Mouse (Mus musculus) cerebellum, adult 9-11 months (tissue): ENCODE measurements around the gene Eepd1.

Experiments
- DNase-seq: peaks from one replicate; pipeline ENCODE4 v3.0.0; 2022

Gene Eepd1

DNA sequence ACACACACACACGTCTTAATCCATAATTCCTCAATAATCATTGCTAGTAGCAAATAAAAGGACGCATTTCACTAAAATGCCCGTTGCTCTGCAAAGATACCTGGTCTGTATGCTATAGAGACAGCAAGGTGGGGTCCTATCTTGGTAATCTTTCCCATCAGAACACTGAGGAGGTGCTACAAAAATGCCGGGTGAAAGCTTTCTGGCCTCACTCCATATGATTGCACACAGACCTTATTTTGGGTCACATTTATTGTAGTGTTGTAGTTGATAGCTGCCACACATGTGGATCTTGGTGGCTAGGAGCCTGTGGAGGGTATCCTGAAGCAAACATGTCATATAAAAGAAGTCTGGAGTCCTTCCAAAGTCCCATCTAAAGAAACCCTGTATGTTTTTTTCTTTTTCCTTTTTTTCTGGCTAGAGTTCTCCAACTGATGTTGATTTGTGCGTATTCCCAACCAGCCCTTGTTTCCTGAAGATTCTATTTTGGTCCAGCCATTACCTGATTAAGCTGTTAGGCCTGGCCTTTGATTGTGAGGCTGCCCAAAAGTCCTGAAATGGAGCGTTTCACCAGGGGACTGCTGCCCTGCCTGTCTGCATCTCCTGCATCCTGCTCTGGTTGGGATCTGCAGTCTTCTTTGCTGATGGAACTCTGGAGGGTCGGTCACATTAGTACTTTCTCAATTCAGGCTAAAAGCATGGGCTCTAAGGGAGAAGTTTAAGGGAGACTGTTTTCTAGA is 8.0 kb downstream of the Eepd1 start:
- no peak for DNase-seq

DNA sequence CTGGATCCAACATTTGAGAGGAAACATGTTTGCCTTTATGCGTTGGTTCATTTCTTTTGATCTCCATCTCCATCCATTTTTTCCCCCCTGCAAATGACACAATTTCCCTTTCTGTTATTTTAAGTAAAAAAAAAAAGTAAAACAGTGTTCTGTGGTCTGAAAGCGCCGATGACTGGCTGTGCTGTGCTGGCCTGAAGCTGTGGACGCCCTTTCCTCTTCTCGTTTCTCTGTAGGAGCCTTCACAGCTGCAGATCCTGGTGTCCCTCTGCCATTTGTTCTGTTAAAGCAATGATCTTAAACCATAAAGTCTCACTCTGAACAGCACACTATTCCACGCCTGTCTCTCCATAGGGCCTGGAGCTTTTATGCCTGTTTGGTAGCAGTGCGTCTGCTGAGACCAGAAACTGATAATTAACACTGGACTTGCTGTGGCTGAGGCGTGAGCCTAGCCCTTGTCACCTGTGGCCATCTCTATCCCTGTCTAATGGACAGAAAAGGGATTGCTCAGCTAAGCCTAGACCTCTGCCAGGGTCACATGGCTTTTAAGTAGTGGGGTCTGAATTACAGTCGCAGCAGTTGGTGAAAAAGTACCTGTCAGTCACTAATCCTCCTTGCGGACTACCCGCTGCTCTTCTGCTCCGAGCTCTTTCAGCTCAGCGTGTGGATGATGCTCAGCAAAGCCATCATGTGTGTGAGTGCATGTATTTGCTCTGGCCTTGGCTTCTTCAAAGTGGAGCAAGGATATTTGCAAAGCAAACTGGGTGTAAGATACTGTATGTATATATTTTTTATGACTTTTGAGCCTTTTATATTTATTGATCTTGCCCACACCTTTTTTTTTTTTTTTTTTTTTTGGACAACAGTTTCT is 9.2 kb downstream of the Eepd1 start:
- DNase-seq: no peak

DNA sequence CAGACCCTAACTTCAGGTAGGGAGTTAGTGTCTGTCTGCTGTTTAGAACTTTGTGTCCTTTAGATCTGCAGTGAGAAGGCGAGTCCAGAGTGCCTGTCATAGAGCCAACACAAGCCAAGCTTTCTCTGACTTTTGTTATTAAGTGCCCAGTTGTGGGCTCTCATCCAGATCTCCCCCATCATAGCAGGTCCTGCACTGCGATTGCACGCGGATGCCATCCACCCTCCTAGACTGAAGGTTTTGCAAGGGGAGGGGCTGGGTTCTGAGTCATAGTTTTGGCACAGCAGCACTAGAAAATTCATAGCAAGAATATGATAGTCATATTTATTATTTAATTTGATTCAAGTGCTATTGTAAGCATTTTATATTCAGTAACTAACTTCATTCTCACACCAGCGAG is 12.6 kb downstream of the Eepd1 start:
- DNase-seq: peak; percentile 13

GRCm38 (mm10) chr9:25495601-25496000 is 14.3 kb downstream of the Eepd1 start:
- peak; percentile 4 for DNase-seq

- no peak for DNase-seq
These were observed 14.8 kb downstream of the Eepd1 start for GRCm38 (mm10) chr9:25496196-25496595.

GRCm38 (mm10) chr9:25496703-25497102 is 15.4 kb downstream of the Eepd1 start:
- peak; percentile 1 for DNase-seq

DNA sequence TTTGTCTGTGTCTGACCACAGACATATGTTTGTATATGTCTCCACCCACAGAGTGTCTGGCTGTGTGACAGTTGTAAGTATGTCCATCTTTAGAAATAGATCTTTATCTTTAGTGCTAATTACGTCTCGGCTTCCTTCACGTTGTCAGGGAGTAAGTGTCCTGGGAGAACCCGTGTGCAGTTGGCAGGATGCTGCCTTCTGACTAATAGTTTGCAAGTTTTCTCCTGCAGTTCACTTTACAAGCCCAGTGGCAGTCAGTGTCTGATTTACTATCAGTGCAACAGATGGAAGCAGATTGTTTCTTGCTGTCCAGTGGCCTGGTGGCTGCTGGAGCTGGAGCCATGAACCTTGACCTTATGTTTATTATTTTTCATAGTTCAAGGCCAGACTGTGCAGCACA is 17.4 kb downstream of the Eepd1 start:
- DNase-seq: no peak

GRCm38 (mm10) chr9:25499306-25499705 is 18.0 kb downstream of the Eepd1 start:
- no peak for DNase-seq

DNA sequence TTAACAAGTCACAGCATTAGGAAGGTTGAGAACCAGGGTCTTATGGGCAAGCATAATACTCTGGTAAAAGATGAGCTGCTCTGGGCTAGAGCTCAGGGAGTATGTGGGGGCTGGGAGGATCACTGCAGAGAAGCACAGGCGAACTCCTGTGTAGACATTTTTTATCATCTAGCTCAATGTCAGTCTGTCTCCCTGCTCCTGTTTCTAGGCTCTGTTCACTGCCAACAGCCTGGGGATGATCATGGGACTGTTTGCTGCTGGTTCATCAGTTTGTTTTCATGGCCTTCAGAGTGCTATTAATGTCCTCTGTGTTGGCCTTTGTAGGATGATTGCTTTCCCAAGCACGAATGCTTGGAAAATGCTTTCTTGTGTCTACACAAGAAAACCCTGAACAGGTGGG is 18.7 kb downstream of the Eepd1 start:
- no peak for DNase-seq

DNA sequence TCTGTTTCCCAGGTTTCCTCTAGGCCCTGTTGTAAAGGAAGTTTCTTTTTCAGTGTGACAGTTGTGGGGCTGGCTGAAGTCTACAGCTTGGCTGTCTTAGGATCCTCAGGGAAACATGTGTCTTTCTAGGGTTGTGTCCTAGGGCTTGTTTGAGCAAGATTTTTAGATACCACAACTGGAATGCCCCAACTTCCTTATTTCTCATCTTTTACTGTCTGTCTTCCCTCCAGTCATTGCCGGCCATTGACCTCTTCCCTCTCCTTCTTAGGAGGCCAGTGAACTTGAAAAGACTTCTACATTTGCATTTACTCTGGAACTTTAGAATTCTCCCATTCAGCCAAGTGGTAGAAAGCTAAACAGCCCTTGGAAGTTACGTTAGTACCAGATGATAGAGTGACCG is 27.5 kb downstream of the Eepd1 start:
- no peak for DNase-seq

GRCm38 (mm10) chr9:25510572-25510971 is 29.2 kb downstream of the Eepd1 start:
- DNase-seq: no peak

DNA sequence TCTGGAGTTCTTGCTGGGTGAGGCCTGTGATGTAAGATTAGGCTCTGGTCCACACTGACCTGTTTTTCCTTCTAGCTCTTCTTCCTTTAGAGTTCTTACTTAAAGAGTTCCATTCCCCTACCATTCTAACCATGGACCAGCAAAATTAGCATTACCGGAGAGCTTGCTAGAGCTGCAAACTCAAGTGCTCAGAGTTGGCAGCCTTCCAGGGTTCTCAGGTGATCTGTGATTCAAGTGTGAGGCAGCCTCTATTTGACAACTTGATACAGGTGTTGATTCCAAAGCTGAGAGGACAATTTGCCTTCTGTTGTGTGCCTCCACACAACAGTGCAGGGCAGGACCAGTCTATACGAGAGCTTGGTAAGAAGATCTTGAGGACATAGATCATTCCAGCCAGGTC is 31.7 kb downstream of the Eepd1 start:
- DNase-seq: peak; percentile 61

DNA sequence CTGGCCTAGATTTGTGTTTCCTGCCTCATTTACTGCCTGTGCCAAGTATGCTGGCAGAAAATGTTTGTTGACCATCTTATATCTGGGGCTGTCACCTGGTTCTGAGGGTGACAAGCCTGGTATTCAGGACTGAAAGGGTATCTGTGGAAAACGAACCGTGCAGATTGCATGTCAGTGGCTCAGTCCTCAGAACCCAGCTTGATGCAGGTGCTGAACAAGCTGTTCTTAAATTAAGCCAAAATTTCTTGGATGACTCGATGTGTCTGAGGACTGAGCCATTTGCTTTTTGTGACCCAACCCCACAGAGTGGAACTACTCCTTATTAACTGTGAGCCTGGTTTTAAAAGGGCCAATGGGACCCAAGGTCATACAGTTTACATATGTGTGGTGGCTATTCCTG is 32.2 kb downstream of the Eepd1 start:
- peak; percentile 81 for DNase-seq

GRCm38 (mm10) chr9:25516640-25517039 is 35.3 kb downstream of the Eepd1 start:
- DNase-seq: no peak

DNA sequence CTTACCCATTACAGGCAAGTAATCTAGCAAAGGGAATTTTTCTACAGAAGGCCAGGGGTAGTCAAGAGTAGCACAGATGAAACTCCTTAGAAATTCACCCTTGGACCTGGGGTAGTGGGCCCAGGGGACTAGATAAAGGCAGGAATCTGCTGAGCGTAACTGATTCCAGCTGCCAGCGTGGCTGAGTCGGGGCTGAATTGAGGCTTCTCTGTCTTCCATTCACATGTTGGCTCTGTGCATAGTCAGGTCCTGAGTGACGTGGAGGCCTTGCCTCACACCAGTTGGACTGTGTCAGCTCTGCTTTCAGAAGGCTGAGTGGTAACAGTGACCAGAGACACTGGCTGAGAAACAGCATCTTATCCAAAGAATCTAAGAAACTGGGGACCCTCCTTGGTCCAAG is 36.6 kb downstream of the Eepd1 start:
- no peak for DNase-seq

DNA sequence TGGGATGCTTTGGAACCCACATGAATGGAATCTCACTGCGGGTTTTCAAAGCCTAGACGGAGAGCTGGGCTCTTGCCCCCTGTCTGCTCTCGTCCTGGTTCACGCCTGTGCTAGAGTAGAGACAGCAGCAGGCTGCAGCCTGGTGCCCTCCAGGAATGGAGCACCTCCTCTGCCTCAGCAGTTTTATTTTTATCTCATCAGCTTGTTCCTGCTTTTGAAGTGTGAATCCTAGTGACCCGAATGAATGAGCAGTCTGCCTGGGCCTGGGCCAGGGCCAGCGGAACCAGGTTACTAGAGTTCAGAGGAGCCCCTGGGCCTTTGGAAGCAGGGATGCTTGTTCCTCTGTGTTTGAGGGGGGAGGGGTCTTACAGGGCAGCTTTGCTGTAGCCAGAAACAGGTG is 37.8 kb downstream of the Eepd1 start:
- DNase-seq: peak; percentile 59

DNA sequence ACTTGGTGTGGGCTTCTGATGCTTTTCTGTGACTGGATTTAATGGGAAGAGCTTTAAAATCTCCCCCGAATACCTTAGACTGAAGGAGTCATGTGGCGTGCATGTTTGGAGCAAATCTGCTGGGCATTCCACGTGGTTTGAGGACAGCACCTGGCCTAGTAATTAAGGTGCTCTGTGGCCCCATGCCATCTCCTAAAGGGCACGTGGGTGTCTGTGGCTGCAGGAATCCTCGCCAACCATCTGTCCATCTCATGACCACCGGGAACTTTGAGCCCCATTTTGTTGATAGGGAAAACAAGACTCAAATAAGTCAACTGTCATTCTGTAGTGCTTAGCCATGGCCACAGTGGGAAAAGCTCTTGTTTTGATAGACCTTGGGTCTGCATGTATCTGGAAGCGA is 39.5 kb downstream of the Eepd1 start:
- DNase-seq: peak; percentile 63

GRCm38 (mm10) chr9:25521825-25522224 is 40.5 kb downstream of the Eepd1 start:
- no peak for DNase-seq

DNA sequence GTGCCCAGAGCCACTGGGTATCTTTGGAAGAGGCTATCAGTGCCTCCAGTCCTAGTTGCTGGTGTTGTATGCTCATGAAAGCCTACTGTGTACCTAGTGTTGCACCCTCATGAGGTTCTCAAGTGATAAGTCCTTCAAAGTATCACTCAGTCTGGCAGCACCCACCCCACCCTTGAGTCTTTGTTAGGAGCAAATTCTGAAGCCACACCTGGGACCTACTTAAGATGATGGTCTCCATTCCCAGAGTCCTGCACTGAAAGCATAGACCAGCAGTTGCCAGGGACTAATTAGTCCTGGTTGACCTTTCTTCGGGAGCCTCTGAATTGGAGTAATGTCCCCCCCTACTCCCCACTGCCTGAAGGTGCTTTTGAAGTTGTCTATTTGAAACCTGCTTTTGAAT is 45.2 kb downstream of the Eepd1 start:
- no peak for DNase-seq

DNA sequence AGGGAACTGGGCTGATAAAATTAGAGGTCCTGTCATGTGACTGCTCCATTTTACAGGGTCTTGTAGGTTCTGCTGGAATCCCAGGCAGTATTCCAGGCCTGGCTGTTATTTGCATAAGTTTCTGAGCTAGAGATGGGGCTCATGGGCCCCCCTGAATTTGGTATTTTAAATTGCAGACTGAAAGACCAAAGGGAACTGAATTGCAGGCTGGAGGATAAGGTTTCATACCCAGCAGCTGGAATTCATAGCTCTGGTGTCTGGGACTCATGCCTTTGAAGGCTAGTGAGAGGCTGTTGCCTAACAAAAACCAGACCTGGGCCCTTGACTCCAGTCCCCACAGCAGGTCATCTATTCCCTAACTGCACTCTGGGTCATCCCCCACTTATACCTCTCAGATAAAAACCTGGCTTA is 45.6 kb downstream of the Eepd1 start:
- no peak for DNase-seq

GRCm38 (mm10) chr9:25527359-25528038 is 46.2 kb downstream of the Eepd1 start:
- no peak for DNase-seq

DNA sequence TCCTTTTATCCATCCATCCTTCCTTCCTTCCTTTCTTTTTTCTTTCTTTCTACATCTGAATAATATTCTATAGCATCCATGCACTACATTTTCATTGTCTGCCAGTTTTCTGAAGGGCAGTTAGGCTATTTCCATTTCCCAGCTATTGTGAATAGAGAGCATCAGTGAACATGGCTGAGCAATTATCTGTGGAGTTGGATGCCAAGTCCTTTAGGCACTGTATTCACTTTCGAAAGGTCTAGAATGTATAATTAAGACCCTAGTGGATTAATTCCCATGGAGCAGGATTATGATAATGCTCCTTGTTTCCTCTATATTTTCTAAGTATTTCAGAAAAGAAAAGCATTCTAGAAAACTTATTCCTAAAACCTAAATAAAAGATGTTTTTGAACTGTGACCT is 50.3 kb downstream of the Eepd1 start:
- DNase-seq: no peak

DNA sequence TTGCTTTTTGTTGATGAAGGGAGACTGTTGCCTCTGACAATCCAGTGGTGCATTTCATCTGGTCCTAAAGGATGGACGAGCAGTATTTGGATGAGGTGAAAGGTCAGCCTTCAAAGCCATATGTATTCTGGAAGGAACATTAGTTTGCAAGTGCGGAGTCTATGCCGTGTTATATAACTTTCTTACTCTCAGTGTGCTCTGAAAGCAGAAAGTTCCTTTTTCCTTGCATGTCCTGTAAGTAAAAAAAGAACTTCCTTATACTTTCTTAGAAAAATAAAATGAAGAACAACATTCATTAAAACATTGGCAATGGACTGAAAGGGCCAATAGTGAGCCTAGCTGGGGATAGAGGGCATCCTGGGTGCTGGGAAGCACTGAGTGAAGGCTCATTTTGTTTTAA is 50.8 kb downstream of the Eepd1 start:
- no peak for DNase-seq

DNA sequence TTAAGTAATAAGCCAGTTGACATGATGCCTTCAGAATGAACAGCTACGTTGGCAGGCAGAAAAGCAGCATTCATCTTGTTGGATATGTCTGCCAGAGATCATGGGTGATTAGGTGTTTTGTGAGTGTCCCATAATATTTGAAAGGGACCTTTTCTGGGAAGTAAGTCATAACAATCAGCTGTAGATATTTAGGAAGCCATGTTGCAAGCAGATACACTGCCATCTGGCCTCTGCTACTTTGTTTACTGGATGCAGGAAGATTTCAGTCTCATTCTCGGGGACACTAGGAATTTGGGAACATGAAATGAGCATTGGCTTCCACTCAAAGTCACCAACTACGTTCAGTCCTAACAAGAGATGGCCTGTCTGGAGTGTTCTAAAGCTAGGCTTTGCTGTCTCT is 54.1 kb downstream of the Eepd1 start:
- no peak for DNase-seq
